Mouse (Mus musculus): ENCODE measurements around the gene Olfr514.

Olfr514 gene

DNA sequence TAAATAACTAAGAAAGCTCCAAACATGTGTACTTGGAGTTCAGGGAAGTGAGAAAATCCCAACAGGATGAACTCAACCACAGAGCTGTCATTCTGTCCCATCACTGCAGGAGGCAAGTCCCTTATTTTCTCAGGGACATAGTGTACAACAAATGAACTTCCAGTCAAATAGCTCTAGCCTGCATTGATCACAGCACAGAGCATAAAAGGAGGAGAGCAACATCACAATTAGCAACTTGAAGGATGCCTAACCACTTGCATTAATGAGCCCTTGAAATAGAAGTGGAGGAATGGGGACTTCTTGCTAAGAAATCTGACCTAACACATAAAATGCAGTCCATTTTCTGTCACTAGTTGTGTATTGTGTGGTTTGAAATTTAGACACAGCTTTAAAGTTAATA is at the start of gene Olfr514:
TSS of gene Olfr514 (minus strand) at position 101 of the 400 bp plus-strand sequence.
- DNase-seq (ENCODE audit: low spot score) = no peak

DNA sequence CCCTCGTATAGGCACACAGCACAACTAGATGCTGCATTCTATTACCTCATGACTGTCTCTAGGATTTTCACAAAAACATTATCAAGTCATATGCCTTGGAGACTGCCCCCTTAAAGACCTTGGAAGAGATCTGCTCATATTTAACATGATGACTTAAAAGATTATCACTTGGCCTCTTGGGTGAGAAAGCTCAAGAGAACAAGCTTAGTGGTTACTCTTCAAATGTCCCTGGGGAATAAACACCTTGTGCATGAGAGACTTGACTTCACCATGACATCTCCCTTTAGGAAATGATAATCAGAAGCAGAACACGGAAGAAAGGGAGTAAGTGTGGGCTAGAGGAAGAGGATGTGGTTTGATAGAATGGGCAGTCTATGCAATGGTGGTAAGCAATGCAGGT is 46.5 kb upstream of the Olfr514 start, which contains the start of gene Olfr517:
TSS of gene Olfr517 (minus strand) at position 101 of the 400 bp plus-strand sequence.
- no peak for DNase-seq (ENCODE audit: low spot score)

DNA sequence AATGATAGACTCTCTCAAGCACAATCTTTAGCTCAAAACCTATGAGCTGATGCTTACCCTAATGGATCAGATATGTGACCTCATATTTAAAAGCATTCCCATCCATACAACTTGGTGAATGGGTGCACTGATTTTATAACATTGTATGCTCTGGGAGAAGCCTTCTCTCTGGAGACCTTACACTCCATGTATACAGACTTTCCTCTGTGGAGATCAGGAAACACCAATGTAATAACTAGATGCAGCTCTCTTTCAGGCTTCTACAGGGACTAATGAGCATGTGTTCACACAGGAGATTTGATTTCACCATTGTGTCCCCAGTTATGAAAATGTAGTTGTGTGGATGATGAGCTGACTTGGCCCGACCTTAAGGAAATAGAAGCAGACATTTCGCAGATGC is 24.6 kb upstream of the Olfr514 start, which contains the start of gene Olfr516:
TSS of gene Olfr516 (minus strand) at position 101 of the 400 bp plus-strand sequence.
- no peak for DNase-seq (ENCODE audit: low spot score)

DNA sequence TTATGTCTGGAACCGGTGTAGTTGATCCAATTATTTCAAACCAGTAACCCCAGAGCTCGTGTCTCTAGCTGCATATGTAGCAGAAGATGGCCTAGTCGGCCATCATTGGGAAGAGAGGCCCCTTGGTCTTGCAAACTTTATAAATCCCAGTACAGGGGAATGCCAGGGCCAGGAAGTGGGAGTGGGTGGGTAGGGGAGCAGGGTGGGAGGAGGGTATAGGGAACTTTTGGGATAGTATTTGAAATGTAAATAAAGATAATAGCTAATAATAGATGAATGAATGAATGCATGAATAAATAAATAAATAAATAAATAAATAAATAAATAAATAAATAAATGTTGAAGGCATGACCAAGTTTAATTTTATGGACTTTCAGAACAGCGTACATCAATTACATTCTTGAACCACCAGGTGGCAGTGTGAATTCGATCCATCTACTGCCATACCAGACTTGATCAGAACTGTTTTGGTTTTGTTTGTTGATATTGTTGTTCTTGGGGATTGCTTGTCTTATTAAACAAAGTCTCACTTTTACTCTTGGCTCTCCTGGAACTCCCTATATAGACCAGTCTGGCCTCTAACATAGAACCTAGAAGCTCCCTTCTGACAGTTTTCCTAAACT is 11.1 kb downstream of the Olfr514 start:
- peak; percentile 19 for DNase-seq (ENCODE audit: low spot score)

DNA sequence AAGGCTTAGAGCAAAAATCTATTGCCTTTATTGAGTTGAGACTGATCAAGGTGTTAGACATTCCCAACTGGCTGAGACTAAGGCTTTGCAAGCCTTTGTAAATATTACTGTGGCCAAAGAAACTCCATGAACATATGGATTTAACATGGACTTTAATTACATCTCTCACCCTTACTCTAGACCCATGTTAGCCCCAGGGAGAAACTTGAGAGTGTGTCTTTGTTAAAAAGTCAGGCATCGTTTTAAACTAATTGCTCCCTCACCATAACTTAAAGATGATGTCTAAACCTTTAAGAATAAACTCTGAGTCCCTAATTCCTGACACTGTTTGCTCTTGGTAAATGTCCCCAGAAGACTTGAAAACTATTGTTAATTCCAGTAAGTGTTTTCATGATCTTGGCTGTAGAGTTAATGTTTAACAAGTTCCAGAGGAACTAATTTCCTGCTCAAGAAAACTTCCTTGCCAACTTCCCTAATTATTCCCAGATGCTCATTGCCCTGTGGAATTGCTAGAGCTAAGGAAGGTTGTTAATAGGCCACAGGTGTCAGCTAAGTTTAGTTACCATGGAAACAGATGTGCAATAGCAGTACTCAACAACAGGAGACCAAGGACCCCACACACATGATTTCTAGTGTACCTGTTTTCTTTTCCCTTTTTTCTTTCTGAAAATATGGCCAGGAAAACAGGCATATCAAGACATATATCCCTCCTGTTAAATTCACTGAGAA is 28.4 kb downstream of the Olfr514 start:
- no peak for DNase-seq (ENCODE audit: low spot score)

Data from lung, postnatal 25 days (tissue).